Mouse (Mus musculus) lung, adult 2 months (tissue): Measurements from ENCODE around the gene Vps13d.

ENCODE experiments used
- CTCF ChIP-seq: fragments of 200-500 bp; IDR thresholded peaks from 2 replicates; pipeline ENCODE4 v1.5.1; 2011; ENCODE audit warnings: mild to moderate bottlenecking, low read length, control low read depth; ENCODE audit not compliant: insufficient read depth
- POLR2A ChIP-seq: fragments of 200-500 bp; IDR thresholded peaks from 2 replicates; pipeline ENCODE4 v1.6.1; 2011; ENCODE audit warnings: low read depth, mild to moderate bottlenecking, control low read depth, low read length, borderline replicate concordance; ENCODE audit errors: extremely low read depth

DNA sequence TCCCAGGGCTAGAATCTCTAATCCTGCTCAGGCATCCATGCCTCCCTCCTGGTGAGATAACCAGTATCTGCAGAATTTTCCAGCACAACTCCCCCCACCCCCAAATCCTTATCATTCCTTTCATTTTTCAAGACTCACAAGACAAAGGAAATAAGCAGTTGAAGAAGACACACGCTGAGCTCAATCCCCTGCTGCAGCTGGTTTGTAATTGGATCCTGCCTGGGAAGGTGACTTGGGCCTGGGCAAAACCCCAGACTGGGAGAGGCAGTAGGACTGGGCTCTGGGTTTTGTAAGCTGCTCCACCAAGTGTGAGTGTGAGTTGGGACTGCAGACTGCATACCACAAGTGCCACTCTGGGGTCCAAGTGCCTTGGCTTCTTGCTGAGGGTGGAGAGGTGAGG lies 260.3 kb downstream of the Vps13d start:
- TF ChIP-seq CTCF (no peak), POLR2A (no peak)
